Mouse (Mus musculus) CH12.LX (cell line): ENCODE results near the gene Lamtor2. TPM values are rescaled to one million over a fixed set of nuclear protein-coding genes. Genes with fewer than 3 reads are reported as not detected.

Experiments used
- DNase-seq: peaks from one replicate; pipeline ENCODE4 v3.0.0-alpha.2; 2013; ENCODE audit errors: extremely low read depth
- H3K27ac ChIP-seq: 2 replicates; pipeline ENCODE4 v1.5.1; 2012; ENCODE audit warnings: low read depth, mild to moderate bottlenecking, control low read depth, moderate library complexity; ENCODE audit not compliant: insufficient read depth
- H3K27me3 ChIP-seq: replicated peaks from 2 replicates; pipeline ENCODE3; 2012; ENCODE audit warnings: inconsistent platforms
- H3K36me3 ChIP-seq, 2 experiments: replicated peaks in 1 of 2; 2 replicates each; pipeline versions ENCODE3 to v1.6.1; 2012; ENCODE audit warnings: inconsistent platforms in 1 of 2, low read length in 1 of 2, mild to moderate bottlenecking in 1 of 2, mixed read lengths in 1 of 2, moderate library complexity in 1 of 2; ENCODE audit not compliant: control insufficient read depth in 1 of 2, insufficient read depth in 1 of 2
- H3K4me1 ChIP-seq, 2 experiments: 2 replicates each; pipeline ENCODE4 v1.6.1; 2012; ENCODE audit warnings: inconsistent platforms in 1 of 2, moderate library complexity in 1 of 2; ENCODE audit not compliant: insufficient read depth in 2 of 2, control insufficient read depth in 1 of 2
- H3K4me2 ChIP-seq: 2 replicates; pipeline ENCODE4 v1.6.1; 2012; ENCODE audit warnings: low read depth, mild to moderate bottlenecking, control low read depth; ENCODE audit not compliant: poor library complexity, insufficient read depth, severe bottlenecking
- H3K4me3 ChIP-seq, 3 experiments: fragments of 150-350 bp in 1 of 3; sonication (generic) in 1 of 3; replicated peaks in 1 of 3; 2 replicates each; pipeline versions ENCODE3 to v1.5.1; 2011 to 2012; ENCODE audit warnings: low read depth in 2 of 3, low read length in 2 of 3, mild to moderate bottlenecking in 2 of 3, moderate library complexity in 2 of 3, control low read depth in 1 of 3, improper control_type of control experiment in 1 of 3, inconsistent platforms in 1 of 3, mixed read lengths in 1 of 3; ENCODE audit not compliant: poor library complexity in 1 of 3
- H3K79me2 ChIP-seq: replicated peaks from 2 replicates; pipeline ENCODE4 v1.6.1; 2012; ENCODE audit warnings: mild to moderate bottlenecking, moderate library complexity; ENCODE audit not compliant: control insufficient read depth, poor library complexity, insufficient read depth, severe bottlenecking; ENCODE audit errors: extremely low read depth
- H3K9ac ChIP-seq: 2 replicates; pipeline ENCODE4 v1.6.1; 2012; ENCODE audit warnings: low read depth, mild to moderate bottlenecking, control low read depth, moderate library complexity; ENCODE audit not compliant: insufficient read depth
- H3K9me3 ChIP-seq: replicated peaks from 2 replicates; pipeline ENCODE3; 2012; ENCODE audit warnings: low read length, inconsistent platforms, mixed read lengths
- BHLHE40 ChIP-seq: IDR thresholded peaks from 2 replicates; pipeline ENCODE4 v1.6.1; 2011; ENCODE audit warnings: mild to moderate bottlenecking, low read depth, low read length, improper control_type of control experiment
- CHD1 ChIP-seq: IDR thresholded peaks from 2 replicates; pipeline ENCODE4 v1.6.1; 2012; ENCODE audit warnings: low read depth, low read length, improper control_type of control experiment, inconsistent platforms
- ETS1 ChIP-seq: conservative IDR thresholded peaks from 2 replicates; pipeline ENCODE4 v1.6.1; 2012; ENCODE audit warnings: low read depth, mild to moderate bottlenecking, inconsistent platforms, low read length, improper control_type of control experiment, moderate library complexity
- JUN ChIP-seq: IDR thresholded peaks from 2 replicates; pipeline ENCODE4 v1.6.1; 2011; ENCODE audit warnings: low read depth, mild to moderate bottlenecking, low read length, improper control_type of control experiment, moderate library complexity; ENCODE audit not compliant: insufficient read depth
- KAT2A ChIP-seq: IDR thresholded peaks from 2 replicates; pipeline ENCODE4 v1.6.1; 2012; ENCODE audit warnings: low read length, improper control_type of control experiment, inconsistent platforms; ENCODE audit not compliant: insufficient replicate concordance
- MAFK ChIP-seq: IDR thresholded peaks from 2 replicates; pipeline ENCODE4 v1.6.1; 2011; ENCODE audit warnings: low read length, improper control_type of control experiment; ENCODE audit not compliant: insufficient replicate concordance
- MEF2A ChIP-seq: IDR thresholded peaks from 2 replicates; pipeline ENCODE4 v1.6.1; 2014; ENCODE audit warnings: low read depth, mild to moderate bottlenecking, inconsistent platforms, low read length, improper control_type of control experiment, borderline replicate concordance
- NELFE ChIP-seq: IDR thresholded peaks from 2 replicates; pipeline ENCODE4 v1.6.1; 2011; ENCODE audit warnings: low read depth, low read length, improper control_type of control experiment
- NRF1 ChIP-seq: IDR thresholded peaks from 2 replicates; pipeline ENCODE4 v1.6.1; 2014; ENCODE audit warnings: low read depth, mild to moderate bottlenecking, inconsistent platforms, low read length, improper control_type of control experiment, moderate library complexity
- POLR2A ChIP-seq: IDR thresholded peaks from 2 replicates; pipeline ENCODE4 v1.6.1; 2011; ENCODE audit warnings: low read depth, mild to moderate bottlenecking, improper control_type of control experiment, low read length
- POLR2AphosphoS2 ChIP-seq: IDR thresholded peaks from 2 replicates; pipeline ENCODE4 v1.6.1; 2011; ENCODE audit warnings: low read depth, low read length, improper control_type of control experiment
- RCOR1 ChIP-seq: conservative IDR thresholded peaks from 2 replicates; pipeline ENCODE4 v1.6.1; 2012; ENCODE audit warnings: low read depth, mild to moderate bottlenecking, inconsistent platforms, low read length, improper control_type of control experiment
- SIN3A ChIP-seq: IDR thresholded peaks from 2 replicates; pipeline ENCODE4 v1.6.1; 2012; ENCODE audit warnings: low read length, improper control_type of control experiment, inconsistent platforms
- SMC3 ChIP-seq: IDR thresholded peaks from 2 replicates; pipeline ENCODE4 v1.6.1; 2011; ENCODE audit warnings: low read depth, low read length, improper control_type of control experiment
- TBP ChIP-seq: conservative IDR thresholded peaks from 2 replicates; pipeline ENCODE4 v1.6.1; 2011; ENCODE audit warnings: low read depth, low read length, improper control_type of control experiment
- USF1 ChIP-seq: IDR thresholded peaks from 2 replicates; pipeline ENCODE4 v1.6.1; 2014; ENCODE audit warnings: low read depth, mild to moderate bottlenecking, inconsistent platforms, low read length, improper control_type of control experiment
- ZC3H11A ChIP-seq: IDR thresholded peaks from 2 replicates; pipeline ENCODE4 v1.6.1; 2012; ENCODE audit warnings: low read depth, mild to moderate bottlenecking, inconsistent platforms, low read length, improper control_type of control experiment
- ZKSCAN1 ChIP-seq: IDR thresholded peaks from 2 replicates; pipeline ENCODE4 v1.6.1; 2012; ENCODE audit warnings: low read depth, inconsistent platforms, low read length, improper control_type of control experiment, borderline replicate concordance
- ZMIZ1 ChIP-seq: IDR thresholded peaks from 2 replicates; pipeline ENCODE4 v1.6.1; 2012; ENCODE audit warnings: low read depth, mild to moderate bottlenecking, inconsistent platforms, low read length, improper control_type of control experiment
- ZNF384 ChIP-seq: IDR thresholded peaks from 2 replicates; pipeline ENCODE4 v1.6.1; 2012; ENCODE audit warnings: low read depth, low read length, improper control_type of control experiment, inconsistent platforms
- dilution Hi-C: fragments of 300-500 bp; cut with MboI; formaldehyde crosslinking; loops from 2 replicates; pipeline ENCODE4 v1.14.3; 2020; ENCODE audit warnings: low sequenced_read_pairs; ENCODE audit not compliant: extremely low pct_unique_long_range_greater_than_20kb, extremely low pct_ligation_motif_present
- in situ Hi-C: fragments of 300-500 bp; cut with MboI; formaldehyde crosslinking; loops from 3 replicates; pipeline ENCODE4 v1.14.3; 2019; ENCODE audit warnings: low sequenced_read_pairs, low pct_ligation_motif_present, low pct_unique_long_range_greater_than_20kb, mixed read lengths
- polyA plus RNA-seq: library from polyadenylated mRNA; unstranded; fragments of >175 nt; gene quantifications from 2 replicates; pipeline ENCODE4 v1.2.1, GENCODE M21; 2012; ENCODE audit warnings: low read depth; ENCODE audit not compliant: insufficient read length
- total RNA-seq, 2 experiments: library from RNA; depleted of rRNA; stranded (reverse); fragments of 300-350 nt in 1 of 2; fragments of >200 nt in 1 of 2; gene quantifications; 2 replicates each; pipeline ENCODE4 v1.2.3; 2012 to 2014

Lamtor2 gene
- total and polyA plus RNA-seq, 3 experiments: 44.0 to 96.6 (median 56.0) TPM

- no peak within 1 kb of the TSS for H3K4me3 ChIP-seq
- H3K4me1 ChIP-seq: peaks cover 13 to 40% of the 10 kb centered on the region in 2 experiments
- dilution Hi-C loops (no loop called here), in situ Hi-C loops (loop anchor here (5.0 kb wide), 1 partner anchor 49 kb away; no protein-coding TSS in a partner anchor)
- TF ChIP-seq JUN: no peak
- no peak for DNase-seq
- peaks cover 3 to 28% of the 10 kb centered on the region in 2 experiments for H3K36me3 ChIP-seq
- no peak within 1 kb of the TSS for H3K9ac ChIP-seq
- H3K9me3 ChIP-seq: no peaks in the 10 kb centered on the region
- H3K27ac ChIP-seq: no peak within 1 kb of the TSS
- H3K27me3 ChIP-seq: no peaks in the 10 kb centered on the region
- H3K4me2 ChIP-seq: no peak within 1 kb of the TSS
- H3K79me2 ChIP-seq: no peaks in the 10 kb centered on the region
These were observed 4.5 kb downstream of the Lamtor2 start, which contains the start of gene Rab25 for GRCm38 (mm10) chr3:88548180-88548917. Rab25 (minus strand) TSS chr3:88548300.

- H3K27me3 ChIP-seq: no peaks in the 10 kb centered on the region
- no peak overlapping the region for H3K4me2 ChIP-seq
- H3K9ac ChIP-seq: no peak overlapping the region
- TF ChIP-seq SMC3 (no peak), ZC3H11A (no peak), ZNF384 (no peak), TBP (no peak), NELFE (no peak), BHLHE40 (no peak), RCOR1 (no peak), MEF2A (no peak), ETS1 (no peak), USF1 (no peak), NRF1 (no peak), POLR2A (no peak), ZKSCAN1 (no peak), KAT2A (no peak), ZMIZ1 (no peak), CHD1 (no peak), MAFK (no peak), POLR2AphosphoS2 (no peak), JUN (no peak), SIN3A (no peak)
- TF ChIP-seq, all 38 proteins: peak for 0
- Histone ChIP-seq H3K4me3 (no peak overlapping the region), H3K4me1 (peaks cover 13 to 41% of the 10 kb centered on the region in 2 experiments), H3K27ac (no peak overlapping the region), H3K9me3 (no peaks in the 10 kb centered on the region), H3K36me3 (peaks cover 3 to 30% of the 10 kb centered on the region in 2 experiments), H3K79me2 (no peaks in the 10 kb centered on the region)
- dilution Hi-C loops: no loop called here
- no peak for DNase-seq
- in situ Hi-C loops: loop anchor here (5.0 kb wide), 1 partner anchor 50 kb away; no protein-coding TSS in a partner anchor
These were observed 6.0 kb downstream of the Lamtor2 start for GRCm38 (mm10) chr3:88546674-88547418.
